Mouse (Mus musculus): ENCODE measurements around the gene Bcam.

DNA sequence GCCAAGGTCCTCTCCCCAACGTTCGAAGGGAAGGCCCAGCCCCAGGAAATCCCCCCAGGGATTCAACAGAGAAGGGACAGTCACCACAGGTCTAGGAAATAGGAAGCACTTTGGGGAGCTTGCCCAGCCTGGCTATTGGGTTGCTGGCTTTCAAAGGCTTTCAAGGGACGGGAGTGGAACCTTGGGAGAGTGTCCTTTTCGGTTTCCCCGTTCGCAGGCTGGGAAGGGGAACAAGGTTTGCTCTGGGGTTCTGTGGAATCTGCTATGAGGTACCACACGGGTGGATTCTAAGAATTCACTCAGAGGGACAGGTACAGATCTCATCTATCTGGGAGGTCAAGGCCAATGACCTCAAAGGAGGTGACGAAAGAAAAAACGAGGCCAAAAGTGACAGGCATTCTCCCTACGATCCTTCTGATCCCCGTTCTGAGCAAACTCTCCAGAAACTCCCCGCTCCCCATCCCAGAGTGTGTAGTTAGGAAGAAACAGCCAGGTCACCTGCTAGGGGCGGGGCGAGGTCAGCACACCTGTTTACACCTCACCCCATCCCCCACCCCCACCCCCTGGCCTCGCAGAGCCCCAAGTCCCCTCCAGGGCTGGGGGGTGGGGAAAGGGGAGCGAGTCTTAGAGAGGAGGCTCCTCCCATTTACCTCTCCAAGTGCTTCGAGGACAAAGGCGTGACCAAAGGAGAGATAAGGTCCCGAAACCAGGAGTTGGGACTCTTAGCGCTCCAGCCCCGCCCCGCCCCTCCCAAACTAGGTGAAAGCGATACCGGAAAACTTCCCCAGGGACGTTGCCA lies 23.2 kb downstream of the Bcam start:
- TF ChIP-seq CTCF (IDR thresholded peaks at IDR 0.05; ENCODE audit: low read depth) = no peak
- TF ChIP-seq EP300 (IDR thresholded peaks at IDR 0.05; ENCODE audit: low read depth) = no peak
